In the genomic region with DNA sequence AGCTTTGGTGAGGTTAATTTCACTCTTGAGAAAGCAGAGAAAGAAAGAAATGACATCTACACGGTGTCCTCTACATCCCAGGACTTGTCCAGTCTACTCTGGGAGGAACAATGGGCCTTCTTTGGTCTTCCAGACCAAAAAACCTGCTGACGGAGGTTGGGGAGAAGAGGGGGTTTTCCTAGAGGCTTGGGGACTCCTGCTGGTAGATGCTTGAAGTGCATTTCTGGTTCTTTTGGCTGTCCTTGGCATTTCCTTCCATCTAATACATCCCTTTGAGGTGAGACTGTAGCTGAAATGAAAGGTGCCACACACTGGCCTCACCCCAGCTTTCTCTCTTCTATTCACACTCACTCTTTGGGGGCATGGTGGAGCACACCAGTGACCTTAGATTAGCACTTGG, we compare ENCODE assay signal across 8 mouse cellular contexts. TPM values are rescaled to one million over a fixed set of nuclear protein-coding genes. Genes with fewer than 3 reads are reported as not detected.
DNase-seq lines count a peak whose midpoint lies in the region; ATAC-seq and TF ChIP-seq lines count a peak whose summit lies in the region.
"Had no signal": no experiment of that assay in that cellular context is flagged by ENCODE, and none has a peak within 500 bp of the region (broad histone marks: within the 10 kb centered on the region; RNA-seq: fewer than 3 reads in every experiment).

No protein-coding gene starts in this region.

- H3K4me3 ChIP-seq in kidney, embryonic 16.5 days (ENCODE audit: low read length), result no peak overlapping the region
- no peak overlapping the region for H3K4me3 ChIP-seq in lung, postnatal 0 days (ENCODE audit: low read depth, low read length)
- no peak overlapping the region for H3K4me3 ChIP-seq in hindbrain, embryonic 10.5 days
- H3K4me3 ChIP-seq: megakaryocyte, embryonic 14.5 days had no signal

- no peaks in the 10 kb centered on the region for H3K4me1 ChIP-seq in kidney, embryonic 16.5 days (ENCODE audit: insufficient read depth, low read length)
- H3K4me1 ChIP-seq in lung, postnatal 0 days (ENCODE audit: insufficient read depth, low read depth, low read length), result no peaks in the 10 kb centered on the region
- 0 out of 2 replicates have a peak, but pooled peaks cover 4% of the 10 kb centered on the region for H3K4me1 ChIP-seq in hindbrain, embryonic 10.5 days (replicated peaks)
- H3K4me1 ChIP-seq: megakaryocyte, embryonic 14.5 days had no signal

- WGBS in kidney, embryonic 16.5 days, result 38% methylated on average over 2 of the region's 2 CpGs
- WGBS in lung, postnatal 0 days, result 20% methylated on average over 2 of the region's 2 CpGs
- 29% methylated on average over 2 of the region's 2 CpGs for WGBS in hindbrain, embryonic 10.5 days

- no peak overlapping the region for H3K9ac ChIP-seq in kidney, embryonic 16.5 days (replicated peaks; ENCODE audit: low read length)
- no peak overlapping the region for H3K9ac ChIP-seq in lung, postnatal 0 days (replicated peaks; ENCODE audit: low read depth)

- peak; percentile 48 for DNase-seq in kidney, adult 18-20 months
- peak; percentile 59 for DNase-seq in urinary bladder, postnatal 14 days (ENCODE audit: low spot score)
- no peak for DNase-seq in urinary bladder, adult 2 months (ENCODE audit: low spot score)
- peak; percentile 40 to 66 for DNase-seq in cerebellum, postnatal 14 days
- peak; percentile 28 for DNase-seq in lung, postnatal 0 days (ENCODE audit: low spot score)
- no peak for DNase-seq in hindbrain, embryonic 10.5 days (ENCODE audit: low spot score)

- TF ChIP-seq CTCF in lung, postnatal 0 days (IDR thresholded peaks at IDR 0.05), result peak; percentile 63

- H3K4me2 ChIP-seq in kidney, embryonic 16.5 days (replicated peaks; ENCODE audit: low read depth, low read length), result no peak overlapping the region
- no peak overlapping the region for H3K4me2 ChIP-seq in lung, postnatal 0 days (replicated peaks; ENCODE audit: low read depth, low read length)

- no peak overlapping the region for H3K27ac ChIP-seq in kidney, embryonic 16.5 days (ENCODE audit: low read length)
- no peak overlapping the region for H3K27ac ChIP-seq in lung, postnatal 0 days (ENCODE audit: low read length)
- H3K27ac ChIP-seq in hindbrain, embryonic 10.5 days, result no peak overlapping the region

- no peaks in the 10 kb centered on the region for H3K36me3 ChIP-seq in kidney, embryonic 16.5 days (ENCODE audit: insufficient read depth, low read length)
- H3K36me3 ChIP-seq in lung, postnatal 0 days (ENCODE audit: insufficient read depth, low read length), result no peaks in the 10 kb centered on the region
- no peaks in the 10 kb centered on the region for H3K36me3 ChIP-seq in hindbrain, embryonic 10.5 days

- ATAC-seq in kidney, embryonic 16.5 days (ENCODE audit: low FRiP score, low TSS enrichment), result no peak
- no peak for ATAC-seq in lung, postnatal 0 days

- no peak for TF ChIP-seq EP300 in lung, postnatal 0 days (IDR thresholded peaks at IDR 0.05)

- peaks cover 5% of the 10 kb centered on the region; the same call in 1 of the 2 replicates for H3K9me3 ChIP-seq in kidney, embryonic 16.5 days (ENCODE audit: low read length)
- no peaks in the 10 kb centered on the region for H3K9me3 ChIP-seq in lung, postnatal 0 days (ENCODE audit: low read length)
- H3K9me3 ChIP-seq in hindbrain, embryonic 10.5 days, result 0 out of 2 replicates have a peak, but pooled peaks cover 6% of the 10 kb centered on the region

- no peaks in the 10 kb centered on the region for H3K27me3 ChIP-seq in kidney, embryonic 16.5 days (ENCODE audit: insufficient read depth, low read length)
- H3K27me3 ChIP-seq in lung, postnatal 0 days (replicated peaks; ENCODE audit: insufficient read depth, low read length), result no peaks in the 10 kb centered on the region
- H3K27me3 ChIP-seq in hindbrain, embryonic 10.5 days (ENCODE audit: insufficient read depth, poor library complexity, severe bottlenecking), result no peaks in the 10 kb centered on the region
- H3K27me3 ChIP-seq: megakaryocyte, embryonic 14.5 days had no signal

RNA-seq across cellular contexts. Expression of a gene that starts 57.1 kb away (rescaled TPM):
- polyA plus RNA-seq in kidney, embryonic 16.5 days (2015; fragmentation: Nextera tagmentation; extraction: Ambion mirVana), result 686 and 761 TPM in 2 replicates
- 3,174 and 4,024 TPM in 2 replicates for polyA plus RNA-seq in urinary bladder, adult 2 months (2012; rRNA removed)
- 752 and 791 TPM in 2 replicates for polyA plus RNA-seq in lung, postnatal 0 days (2015; fragmentation: Nextera tagmentation; extraction: Ambion mirVana)
- 962 and 1,047 TPM in 2 replicates for polyA plus RNA-seq in hindbrain, embryonic 10.5 days (2016; fragmentation: Nextera tagmentation; extraction: Ambion mirVana)

RNA-seq across cellular contexts. Expression of a gene that starts 57.2 kb away (rescaled TPM):
- polyA plus RNA-seq in kidney, embryonic 16.5 days (2015; fragmentation: Nextera tagmentation; extraction: Ambion mirVana), result 16.8 and 21.1 TPM in 2 replicates
- polyA plus RNA-seq in urinary bladder, adult 2 months (2012; rRNA removed), result 11.4 and 12.7 TPM in 2 replicates
- polyA plus RNA-seq in lung, postnatal 0 days (2015; fragmentation: Nextera tagmentation; extraction: Ambion mirVana), result 8.4 and 10.1 TPM in 2 replicates
- 19.2 and 22.4 TPM in 2 replicates for polyA plus RNA-seq in hindbrain, embryonic 10.5 days (2016; fragmentation: Nextera tagmentation; extraction: Ambion mirVana)

Comparison
In these comparisons a context has a peak if more than half of its experiments do, and no peak if none do; other contexts are left out.
1. DNase-seq: peak in kidney, adult 18-20 months (single experiment), urinary bladder, postnatal 14 days (single experiment), cerebellum, postnatal 14 days (2 of 2) and lung, postnatal 0 days (single experiment); none in urinary bladder, adult 2 months (single experiment) and hindbrain, embryonic 10.5 days (single experiment).